Mouse (Mus musculus): Measurements from ENCODE around the gene Onecut1. TPM values are rescaled to one million over a fixed set of nuclear protein-coding genes. Genes with fewer than 3 reads are reported as not detected.

Onecut1 gene
- total RNA-seq, 1 experiment, result 0.13 TPM

DNA sequence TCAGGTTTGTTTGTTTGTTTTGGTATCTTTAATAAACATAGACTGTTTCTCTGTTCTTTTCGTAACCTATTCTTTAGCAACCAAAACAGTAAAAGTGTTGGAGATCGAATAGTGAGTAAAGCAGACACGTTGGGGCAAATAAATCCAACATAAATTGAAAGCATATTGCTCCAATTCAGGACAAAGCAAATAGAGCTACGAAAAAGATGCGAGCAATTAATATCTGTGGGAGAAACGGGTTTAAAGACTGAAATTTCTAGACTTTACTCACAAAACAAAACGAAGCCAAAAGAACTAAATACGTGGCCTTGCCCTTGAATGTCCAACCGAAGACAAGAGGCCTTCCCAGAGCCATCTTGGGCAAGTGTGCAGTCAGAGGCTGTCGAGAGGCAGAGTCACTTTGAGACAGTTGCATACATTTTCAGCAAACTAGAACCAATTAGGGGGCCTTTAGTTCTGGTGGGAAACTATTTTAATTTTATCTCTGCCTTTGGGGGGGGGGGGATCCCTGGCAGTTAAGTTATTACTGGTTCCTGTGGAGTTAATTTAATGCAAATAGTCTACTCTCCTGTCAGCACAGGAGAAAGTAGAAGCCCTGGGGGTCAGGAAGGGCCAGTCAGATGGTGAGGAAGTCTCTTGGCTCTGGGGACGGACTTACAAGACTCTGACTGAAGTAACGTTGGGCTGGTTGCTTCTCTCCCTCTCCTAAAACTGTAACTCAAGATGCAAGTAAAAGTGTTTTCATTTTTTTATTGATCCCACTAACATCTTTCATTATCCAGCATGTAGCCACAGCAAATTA lies 11.5 kb upstream of the Onecut1 start:
- Histone ChIP-seq H3K9ac (ENCODE audit: insufficient read depth, low read depth, low read length, poor library complexity, severe bottlenecking) (no peak overlapping the region), H3K9me3 (ENCODE audit: control insufficient read depth, insufficient read depth, low read depth, low read length) (no peaks in the 10 kb centered on the region), H3K4me1 (ENCODE audit: control insufficient read depth in 2 of 2, insufficient read depth in 2 of 2, low read length in 2 of 2, poor library complexity in 1 of 2) (0 out of 4 replicates have a peak, but pooled peaks cover 0 to 6% of the 10 kb centered on the region in 2 experiments), H3K36me3 (ENCODE audit: control insufficient read depth, insufficient read depth, low read length, poor library complexity, severe bottlenecking) (no peaks in the 10 kb centered on the region), H3K27ac (ENCODE audit: insufficient read depth, low read depth, low read length, poor library complexity, severe bottlenecking) (no peak overlapping the region), H3K4me3 (ENCODE audit: insufficient read depth in 1 of 2, low read depth in 1 of 2, low read length in 2 of 2, poor library complexity in 1 of 2, severe bottlenecking in 1 of 2) (no peak overlapping the region)
- TF ChIP-seq HCFC1 (IDR thresholded peaks at IDR 0.05; ENCODE audit: borderline replicate concordance, insufficient read depth, low read length), result no peak
- no peak for TF ChIP-seq CHD2 (IDR thresholded peaks at IDR 0.05; ENCODE audit: low read depth, low read length)
- TF ChIP-seq ZNF384 (IDR thresholded peaks at IDR 0.05; ENCODE audit: low read depth, low read length), result no peak
- TF ChIP-seq MAFK (IDR thresholded peaks at IDR 0.05; ENCODE audit: insufficient read depth, low read depth, low read length), result no peak
- TF ChIP-seq ZC3H11A (IDR thresholded peaks at IDR 0.05; ENCODE audit: borderline replicate concordance, low read depth, low read length), result no peak
- in situ Hi-C loops (cut with MboI; ENCODE audit: low sequenced_read_pairs in 2 of 2, unreplicated experiment in 2 of 2), result loop anchor here in 1 of 2 experiments (25.0 kb wide), 1 partner anchor 713 kb away; no protein-coding TSS in a partner anchor
- DNase-seq (ENCODE audit: low read depth, low spot score), result no peak

DNA sequence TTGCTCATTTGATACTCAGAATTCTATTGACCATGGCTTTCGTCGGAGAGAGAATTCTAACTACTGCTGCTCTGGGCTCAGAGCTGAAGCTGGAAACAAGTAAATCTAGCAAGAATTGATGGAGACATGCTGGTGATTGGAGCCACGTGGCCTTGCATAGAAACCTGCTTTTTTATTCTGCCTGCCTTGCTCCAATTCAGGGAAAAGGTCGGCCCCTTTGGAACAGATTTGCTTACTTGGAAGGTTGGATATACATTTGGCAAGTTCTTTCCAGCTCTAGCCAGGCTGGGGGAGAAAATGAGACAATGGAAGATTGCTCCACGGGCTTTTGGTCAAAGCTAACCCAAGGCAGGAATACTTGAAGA lies 11.0 kb upstream of the Onecut1 start:
- Histone ChIP-seq H3K9ac (ENCODE audit: insufficient read depth, low read depth, low read length, poor library complexity, severe bottlenecking) (no peak overlapping the region), H3K27ac (ENCODE audit: insufficient read depth, low read depth, low read length, poor library complexity, severe bottlenecking) (no peak overlapping the region), H3K36me3 (ENCODE audit: control insufficient read depth, insufficient read depth, low read length, poor library complexity, severe bottlenecking) (no peaks in the 10 kb centered on the region), H3K4me3 (ENCODE audit: insufficient read depth in 1 of 2, low read depth in 1 of 2, low read length in 2 of 2, poor library complexity in 1 of 2, severe bottlenecking in 1 of 2) (no peak overlapping the region), H3K4me1 (ENCODE audit: control insufficient read depth in 2 of 2, insufficient read depth in 2 of 2, low read length in 2 of 2, poor library complexity in 1 of 2) (0 out of 4 replicates have a peak, but pooled peaks cover 0 to 6% of the 10 kb centered on the region in 2 experiments), H3K9me3 (ENCODE audit: control insufficient read depth, insufficient read depth, low read depth, low read length) (no peaks in the 10 kb centered on the region)
- TF ChIP-seq ZNF384 (IDR thresholded peaks at IDR 0.05; ENCODE audit: low read depth, low read length) (no peak), HCFC1 (IDR thresholded peaks at IDR 0.05; ENCODE audit: borderline replicate concordance, insufficient read depth, low read length) (no peak), ZC3H11A (IDR thresholded peaks at IDR 0.05; ENCODE audit: borderline replicate concordance, low read depth, low read length) (no peak), MAFK (IDR thresholded peaks at IDR 0.05; ENCODE audit: insufficient read depth, low read depth, low read length) (no peak), CHD2 (IDR thresholded peaks at IDR 0.05; ENCODE audit: low read depth, low read length) (no peak)
- in situ Hi-C loops (cut with MboI; ENCODE audit: low sequenced_read_pairs in 2 of 2, unreplicated experiment in 2 of 2), result loop anchor here in 1 of 2 experiments (25.0 kb wide), 1 partner anchor 713 kb away; no protein-coding TSS in a partner anchor
- DNase-seq (ENCODE audit: low read depth, low spot score), result no peak

DNA sequence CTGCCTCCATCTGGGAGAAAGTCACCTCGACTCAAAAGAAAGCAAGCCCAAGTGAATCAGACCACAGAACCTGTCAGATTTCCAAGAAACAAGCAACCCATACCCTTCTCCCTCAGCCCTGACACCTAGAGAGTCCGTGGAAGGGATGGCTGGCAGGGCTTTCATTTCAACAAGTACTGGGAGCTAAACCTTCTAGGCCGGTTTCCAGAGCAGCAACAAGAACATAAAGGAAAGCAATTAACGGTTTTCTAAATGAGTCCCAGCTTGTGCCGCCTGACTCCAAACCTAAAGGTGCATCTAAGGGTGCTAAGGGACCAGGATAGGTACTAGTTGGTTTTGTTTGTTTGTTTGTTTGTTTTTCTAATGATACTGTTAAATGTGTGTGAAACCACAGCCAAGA lies 10.1 kb upstream of the Onecut1 start:
- Histone ChIP-seq H3K36me3 (ENCODE audit: control insufficient read depth, insufficient read depth, low read length, poor library complexity, severe bottlenecking) (no peaks in the 10 kb centered on the region), H3K9ac (ENCODE audit: insufficient read depth, low read depth, low read length, poor library complexity, severe bottlenecking) (no peak overlapping the region), H3K9me3 (ENCODE audit: control insufficient read depth, insufficient read depth, low read depth, low read length) (no peaks in the 10 kb centered on the region), H3K4me3 (ENCODE audit: insufficient read depth in 1 of 2, low read depth in 1 of 2, low read length in 2 of 2, poor library complexity in 1 of 2, severe bottlenecking in 1 of 2) (no peak overlapping the region), H3K27ac (ENCODE audit: insufficient read depth, low read depth, low read length, poor library complexity, severe bottlenecking) (no peak overlapping the region), H3K4me1 (ENCODE audit: control insufficient read depth in 2 of 2, insufficient read depth in 2 of 2, low read length in 2 of 2, poor library complexity in 1 of 2) (0 out of 4 replicates have a peak, but pooled peaks cover 0 to 6% of the 10 kb centered on the region in 2 experiments)
- in situ Hi-C loops (cut with MboI; ENCODE audit: low sequenced_read_pairs in 2 of 2, unreplicated experiment in 2 of 2), result loop anchor here in 1 of 2 experiments (25.0 kb wide), 1 partner anchor 714 kb away; no protein-coding TSS in a partner anchor
- DNase-seq (ENCODE audit: low read depth, low spot score), result no peak
- TF ChIP-seq HCFC1 (IDR thresholded peaks at IDR 0.05; ENCODE audit: borderline replicate concordance, insufficient read depth, low read length), result no peak
- no peak for TF ChIP-seq MAFK (IDR thresholded peaks at IDR 0.05; ENCODE audit: insufficient read depth, low read depth, low read length)
- no peak for TF ChIP-seq ZC3H11A (IDR thresholded peaks at IDR 0.05; ENCODE audit: borderline replicate concordance, low read depth, low read length)
- no peak for TF ChIP-seq ZNF384 (IDR thresholded peaks at IDR 0.05; ENCODE audit: low read depth, low read length)
- no peak for TF ChIP-seq CHD2 (IDR thresholded peaks at IDR 0.05; ENCODE audit: low read depth, low read length)

DNA sequence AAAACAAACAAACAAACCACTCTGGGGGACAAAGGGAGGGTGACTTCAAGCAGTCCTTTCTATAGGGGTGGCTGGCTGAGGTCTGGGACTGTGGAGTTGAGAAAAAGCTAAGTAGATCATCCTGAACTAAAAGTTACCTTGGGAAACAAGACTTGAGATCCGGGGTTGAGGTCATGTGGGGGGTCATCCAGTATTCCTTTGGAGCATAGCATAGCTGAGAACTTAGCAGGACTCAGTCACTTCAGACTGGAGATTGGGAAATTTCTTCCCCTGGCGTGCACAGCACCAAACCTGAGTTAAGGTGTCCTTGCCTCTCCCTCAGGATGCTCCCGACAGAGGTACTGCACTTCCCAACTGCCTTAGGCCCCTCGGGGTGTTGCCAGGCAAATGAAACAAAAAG lies 9.4 kb upstream of the Onecut1 start:
- H3K9ac ChIP-seq (ENCODE audit: insufficient read depth, low read depth, low read length, poor library complexity, severe bottlenecking), result no peak overlapping the region
- in situ Hi-C loops (cut with MboI; ENCODE audit: low sequenced_read_pairs in 2 of 2, unreplicated experiment in 2 of 2), result loop anchor here in 1 of 2 experiments (25.0 kb wide), 1 partner anchor 715 kb away; no protein-coding TSS in a partner anchor
- no peak overlapping the region for H3K4me3 ChIP-seq (ENCODE audit: insufficient read depth in 1 of 2, low read depth in 1 of 2, low read length in 2 of 2, poor library complexity in 1 of 2, severe bottlenecking in 1 of 2)
- no peak for DNase-seq (ENCODE audit: low read depth, low spot score)
- H3K27ac ChIP-seq (ENCODE audit: insufficient read depth, low read depth, low read length, poor library complexity, severe bottlenecking), result no peak overlapping the region
- no peaks in the 10 kb centered on the region for H3K36me3 ChIP-seq (ENCODE audit: control insufficient read depth, insufficient read depth, low read length, poor library complexity, severe bottlenecking)
- H3K4me1 ChIP-seq (ENCODE audit: control insufficient read depth in 2 of 2, insufficient read depth in 2 of 2, low read length in 2 of 2, poor library complexity in 1 of 2), result 0 out of 4 replicates have a peak, but pooled peaks cover 0 to 6% of the 10 kb centered on the region in 2 experiments
- no peaks in the 10 kb centered on the region for H3K9me3 ChIP-seq (ENCODE audit: control insufficient read depth, insufficient read depth, low read depth, low read length)
- TF ChIP-seq ZNF384 (IDR thresholded peaks at IDR 0.05; ENCODE audit: low read depth, low read length) (no peak), CHD2 (IDR thresholded peaks at IDR 0.05; ENCODE audit: low read depth, low read length) (no peak), ZC3H11A (IDR thresholded peaks at IDR 0.05; ENCODE audit: borderline replicate concordance, low read depth, low read length) (no peak), HCFC1 (IDR thresholded peaks at IDR 0.05; ENCODE audit: borderline replicate concordance, insufficient read depth, low read length) (no peak), MAFK (IDR thresholded peaks at IDR 0.05; ENCODE audit: insufficient read depth, low read depth, low read length) (no peak)

Measured in ES-E14 (cell line).